Mouse (Mus musculus) megakaryocyte progenitor cell, adult 5-6 weeks (primary cell): ENCODE measurements around the gene Hnrnpa1. TPM values are rescaled to one million over a fixed set of nuclear protein-coding genes. Genes with fewer than 3 reads are reported as not detected.

ENCODE experiments used
- ATAC-seq: replicated peaks from 2 replicates; pipeline ENCODE4 v1.8.0; 2016; ENCODE audit warnings: mild to moderate bottlenecking, moderate TSS enrichment, inconsistent platforms; ENCODE audit not compliant: poor library complexity
- total RNA-seq, 2 experiments: library from RNA; stranded (forward) in 1 of 2; stranded (reverse) in 1 of 2; fragments of 157-497, 149-512 nt in 1 of 2; fragments of 200-1000 nt in 1 of 2; gene quantifications; 2 replicates each; pipeline versions ENCODE4 v1.2.3 to v1.2.4; 2015 to 2017

Hnrnpa1 gene
- total RNA-seq (2015) (700 and 701 TPM in 2 replicates), total RNA-seq (2017) (1,324 and 1,596 TPM in 2 replicates)

DNA sequence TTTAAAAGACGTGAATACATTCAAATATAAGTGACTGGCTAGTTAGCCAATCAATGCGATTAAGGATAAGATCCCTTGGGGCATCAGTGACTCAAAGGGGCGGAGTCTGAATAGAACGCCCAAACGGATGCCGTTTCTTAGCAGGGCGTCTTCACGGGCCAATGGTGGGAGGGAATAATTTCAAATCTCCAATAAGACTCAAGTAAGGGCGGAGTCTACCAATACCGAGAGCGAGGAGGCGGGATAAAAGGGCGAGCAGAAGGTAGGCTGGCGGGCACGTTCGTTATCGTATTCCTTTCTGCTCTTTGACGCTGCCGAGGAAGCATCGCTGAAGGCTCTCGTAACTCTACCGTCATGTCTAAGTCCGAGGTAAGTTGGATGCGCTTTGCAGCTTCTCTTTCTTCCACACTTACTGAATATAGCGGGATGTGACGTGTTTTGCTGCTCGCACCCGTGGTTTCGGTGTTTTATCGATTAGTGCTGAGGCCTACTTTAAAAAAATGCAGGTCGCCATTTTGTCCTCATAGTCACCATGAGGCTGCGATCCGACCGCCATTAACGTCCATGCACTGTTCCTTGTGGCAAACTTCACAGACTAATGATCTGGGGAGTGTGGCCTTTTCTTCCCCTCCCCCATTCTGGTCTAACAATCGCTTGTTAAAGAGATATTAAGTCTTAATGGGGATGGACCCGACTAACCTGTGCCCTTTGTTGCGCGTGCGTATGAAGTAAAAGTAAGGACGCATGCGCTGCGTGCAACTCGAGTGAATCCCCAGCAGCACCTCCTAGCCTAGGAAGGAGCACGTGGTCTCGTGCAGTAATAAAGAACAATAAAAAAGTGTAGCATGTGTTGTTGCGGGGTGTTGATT lies at the start of gene Hnrnpa1:
Gene Hnrnpa1, plus strand, starts transcription at position 273 of the 869 bp plus-strand sequence.
- peak; percentile 74 for ATAC-seq

DNA sequence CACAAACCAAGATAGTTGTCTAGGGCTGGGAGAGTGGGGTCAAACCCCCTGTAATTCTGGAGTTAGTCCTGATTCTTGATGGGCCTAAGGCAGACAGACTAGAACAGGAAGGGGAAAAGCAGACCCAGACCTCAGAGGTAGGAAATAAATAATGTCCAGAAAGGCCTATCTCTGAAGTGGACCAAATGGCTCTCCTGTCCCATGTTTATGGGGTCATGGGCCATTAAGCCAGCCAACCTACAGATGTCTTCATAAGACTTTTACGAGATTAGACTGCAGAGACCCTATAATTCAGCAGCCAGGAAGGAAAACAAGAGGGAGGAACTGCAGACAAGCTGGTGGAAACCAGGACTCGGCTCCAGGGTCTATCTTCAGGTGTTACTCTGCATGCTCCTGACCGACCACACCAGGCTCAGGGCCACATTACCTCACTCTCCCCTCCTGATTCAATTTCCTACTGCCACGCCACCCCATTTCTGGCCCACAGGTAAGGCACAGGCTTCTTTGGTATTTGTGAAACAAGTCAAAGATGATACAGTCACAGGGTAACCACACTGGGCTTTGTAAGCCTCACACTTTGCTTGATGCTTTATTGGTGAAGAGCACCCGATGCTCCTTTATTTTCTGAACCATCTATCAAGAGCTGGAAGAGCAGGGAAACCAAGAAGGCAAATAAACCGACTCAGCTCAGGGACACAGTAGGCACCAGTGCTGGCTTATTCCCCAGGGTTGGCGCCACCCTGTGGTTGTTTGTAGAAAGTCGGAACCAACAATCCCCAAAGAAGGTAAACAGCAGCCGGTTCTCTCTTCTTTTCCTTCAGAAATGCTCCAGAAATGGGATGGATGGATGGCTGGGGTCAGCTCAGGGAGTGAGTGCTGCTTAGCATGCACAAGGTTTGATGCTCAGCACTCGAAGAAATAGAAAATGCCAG lies 49.4 kb upstream of the Hnrnpa1 start:
- peak; percentile 78 for ATAC-seq

- no peak for ATAC-seq
Measured at GRCm38 (mm10) chr15:103193606-103194005, 46.6 kb upstream of the Hnrnpa1 start.

GRCm38 (mm10) chr15:103196835-103197234 lies 43.4 kb upstream of the Hnrnpa1 start:
- ATAC-seq: no peak

GRCm38 (mm10) chr15:103197785-103198184 lies 42.4 kb upstream of the Hnrnpa1 start:
- ATAC-seq: no peak

DNA sequence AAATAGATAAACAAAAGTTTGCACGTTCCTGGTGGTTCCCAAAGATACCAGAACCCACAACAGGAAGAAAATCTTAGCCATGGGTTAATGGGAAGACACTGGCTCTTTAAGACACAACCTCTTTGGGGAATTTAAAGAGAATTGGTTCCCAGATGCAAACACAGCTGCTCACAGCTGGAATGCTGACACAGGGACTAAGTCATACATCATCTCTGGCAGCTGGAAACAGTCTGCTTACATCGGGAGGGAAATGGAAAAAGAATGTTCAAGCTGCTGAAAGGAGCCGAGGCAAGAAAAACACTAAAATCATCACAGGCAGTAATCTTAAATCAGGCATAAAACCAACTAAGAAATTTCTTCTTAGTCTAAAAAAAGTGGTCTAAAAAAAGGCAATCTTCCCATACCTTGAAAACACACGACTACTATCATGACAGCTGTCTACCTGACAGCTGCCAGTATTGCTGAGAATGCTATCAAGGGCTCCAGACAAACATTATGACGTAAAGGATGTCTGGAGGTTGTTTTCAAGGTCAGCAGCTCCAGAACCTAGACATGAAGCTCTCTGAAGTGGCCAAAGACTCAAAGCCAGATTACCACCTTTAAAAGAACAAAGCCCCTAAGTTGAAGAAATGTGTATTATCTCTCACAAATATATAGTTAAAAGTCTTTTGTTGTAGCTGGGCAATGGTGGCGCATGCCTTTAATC lies 38.0 kb upstream of the Hnrnpa1 start:
- ATAC-seq: no peak

GRCm38 (mm10) chr15:103205156-103205555 lies 35.1 kb upstream of the Hnrnpa1 start:
- ATAC-seq: no peak

- no peak for ATAC-seq
Measured at GRCm38 (mm10) chr15:103214149-103214548, 26.1 kb upstream of the Hnrnpa1 start.

DNA sequence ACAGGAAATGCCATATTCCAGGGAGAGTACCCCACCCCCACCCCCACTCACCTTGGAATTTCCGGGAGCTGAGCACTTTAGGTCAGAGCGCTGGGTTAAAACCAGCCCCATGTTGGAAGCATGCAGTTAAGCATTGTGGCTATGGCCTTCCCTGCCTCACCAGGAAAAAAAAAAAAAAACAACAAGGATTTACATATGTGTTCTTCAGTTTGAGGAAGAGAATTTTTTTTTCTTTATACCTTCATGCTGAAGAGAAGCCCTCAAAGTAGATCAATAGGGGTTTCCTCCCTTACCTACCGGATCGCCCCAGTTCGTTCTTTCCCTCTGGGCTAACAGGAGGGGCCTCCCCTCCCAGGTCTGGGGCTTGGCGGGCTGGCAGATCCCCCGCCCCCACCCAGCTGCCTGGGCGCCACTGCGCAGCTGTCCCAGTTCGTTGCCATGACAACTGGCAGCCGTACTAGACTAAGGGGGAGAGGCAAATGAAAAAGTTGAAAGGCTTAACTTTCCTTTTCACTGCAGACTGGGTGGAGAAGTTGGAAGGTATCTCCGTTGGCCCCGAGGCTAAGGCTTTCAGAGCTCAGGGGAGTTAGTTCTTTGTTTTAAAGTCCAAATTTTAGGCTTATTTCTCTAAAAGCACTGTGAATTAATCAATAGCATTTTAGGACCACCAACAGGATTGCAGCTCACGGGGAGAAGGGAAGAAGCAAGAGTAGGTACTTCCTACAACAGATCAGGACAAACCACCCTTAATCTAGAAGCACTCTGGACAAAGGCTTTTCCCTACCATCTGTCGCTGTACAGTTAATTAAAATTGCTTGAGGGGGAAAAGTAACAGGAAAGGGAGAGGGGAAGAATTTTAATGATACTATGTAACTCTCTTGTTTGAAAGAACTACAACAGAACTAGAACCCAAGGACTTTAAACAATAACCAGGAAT lies 25.0 kb upstream of the Hnrnpa1 start:
- peak; percentile 96 for ATAC-seq

DNA sequence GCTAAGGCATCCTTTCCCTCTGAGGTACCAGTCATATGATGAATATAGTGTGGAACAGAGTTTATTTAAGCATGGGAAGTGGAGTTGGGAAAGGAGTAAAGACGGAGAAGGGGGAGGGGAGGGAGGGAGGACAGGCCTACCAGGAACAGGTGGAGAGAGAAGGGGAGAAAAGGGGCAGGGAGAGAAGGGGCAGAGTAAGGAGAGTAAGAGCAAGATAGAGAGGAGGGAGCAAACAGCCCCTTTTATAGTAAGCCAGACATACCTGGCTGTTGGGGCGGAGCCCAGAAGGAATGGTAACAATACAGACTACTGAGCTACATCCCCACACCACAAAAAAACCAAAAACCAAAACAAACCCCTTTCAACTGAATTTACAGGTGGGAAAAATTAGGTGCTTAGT lies 24.2 kb upstream of the Hnrnpa1 start:
- ATAC-seq: no peak

- peak; percentile 23; the same call in 1 of the 2 replicates for ATAC-seq
Measured at GRCm38 (mm10) chr15:103220785-103221184, 19.4 kb upstream of the Hnrnpa1 start.

GRCm38 (mm10) chr15:103221386-103221785 lies 18.8 kb upstream of the Hnrnpa1 start:
- ATAC-seq: no peak

DNA sequence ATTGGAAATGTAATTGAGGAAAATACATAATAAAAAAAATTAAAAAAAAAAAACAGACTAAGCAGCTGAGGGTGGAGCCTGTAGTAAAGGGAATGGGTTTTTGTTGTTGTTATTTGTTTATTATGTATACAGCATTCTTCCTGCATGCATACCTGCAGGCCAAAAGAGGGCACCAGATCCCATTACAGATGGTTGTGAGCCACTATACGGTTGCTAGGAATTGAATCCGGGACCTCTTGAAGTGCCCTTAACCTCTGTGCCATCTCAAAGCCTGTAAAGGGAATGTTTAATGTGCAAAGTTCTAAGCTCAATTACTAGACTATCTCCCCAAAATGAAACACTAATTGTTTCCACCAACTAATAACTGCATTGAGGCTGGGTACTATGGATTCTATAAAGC lies 16.1 kb upstream of the Hnrnpa1 start:
- ATAC-seq: no peak

DNA sequence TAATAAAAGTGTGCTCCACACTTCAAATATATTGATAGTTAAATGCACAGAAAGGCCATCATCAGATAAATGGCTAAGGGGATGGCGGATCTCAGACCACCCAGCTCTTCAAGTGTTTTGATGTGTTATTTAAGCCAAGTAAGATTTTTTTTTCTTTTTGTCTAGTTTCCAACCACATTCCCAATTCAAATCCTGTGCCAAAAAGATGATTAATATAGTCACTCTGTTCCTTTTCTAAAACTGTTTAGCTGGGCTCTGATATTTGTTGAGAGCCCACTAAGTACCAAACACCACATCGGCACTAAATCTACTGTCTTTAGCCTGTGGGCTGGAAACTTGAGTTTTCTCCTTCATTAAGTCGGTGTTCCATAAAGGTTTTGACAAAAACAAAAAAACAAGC lies 13.2 kb upstream of the Hnrnpa1 start:
- no peak for ATAC-seq

GRCm38 (mm10) chr15:103227572-103227971 lies 12.7 kb upstream of the Hnrnpa1 start:
- ATAC-seq: no peak

DNA sequence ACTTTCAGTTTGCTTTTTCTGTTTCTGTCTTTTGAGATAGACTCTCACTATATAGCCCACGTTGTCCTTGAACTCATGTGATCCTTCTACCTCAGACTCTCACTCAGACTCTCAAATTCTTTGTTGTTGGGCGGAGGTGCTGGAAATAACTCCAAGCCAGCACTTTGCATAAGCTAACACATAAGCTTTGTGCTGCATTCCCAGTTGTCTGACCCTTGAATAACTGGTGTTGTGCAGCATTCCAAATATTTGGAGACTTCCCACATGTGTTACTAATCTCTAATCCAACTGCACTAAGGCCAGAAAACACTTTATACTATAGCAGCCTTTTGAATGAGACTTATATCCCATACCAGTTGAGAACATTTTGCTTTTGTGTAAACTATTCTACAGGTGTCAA lies 11.3 kb upstream of the Hnrnpa1 start:
- ATAC-seq: no peak

DNA sequence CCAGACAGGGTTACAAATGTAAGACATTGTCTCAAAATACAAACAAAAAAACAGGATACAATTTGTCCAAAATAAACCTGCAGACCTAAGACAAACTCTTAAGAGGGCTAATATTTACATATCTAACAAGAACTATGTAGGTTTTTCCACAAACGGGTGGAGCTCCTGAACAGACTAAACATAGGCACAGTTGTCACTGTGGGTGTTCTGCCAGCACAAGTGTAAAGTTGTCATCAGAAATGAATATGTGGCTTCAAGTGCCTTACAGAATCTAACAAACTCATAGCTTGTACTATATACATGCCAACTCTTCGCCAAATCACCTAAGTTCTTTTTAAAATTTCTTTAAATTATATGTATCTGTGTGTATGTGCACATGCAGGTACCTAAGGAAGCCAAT lies 7.1 kb upstream of the Hnrnpa1 start:
- no peak for ATAC-seq

GRCm38 (mm10) chr15:103237295-103237694 lies 2.9 kb upstream of the Hnrnpa1 start:
- ATAC-seq: no peak

DNA sequence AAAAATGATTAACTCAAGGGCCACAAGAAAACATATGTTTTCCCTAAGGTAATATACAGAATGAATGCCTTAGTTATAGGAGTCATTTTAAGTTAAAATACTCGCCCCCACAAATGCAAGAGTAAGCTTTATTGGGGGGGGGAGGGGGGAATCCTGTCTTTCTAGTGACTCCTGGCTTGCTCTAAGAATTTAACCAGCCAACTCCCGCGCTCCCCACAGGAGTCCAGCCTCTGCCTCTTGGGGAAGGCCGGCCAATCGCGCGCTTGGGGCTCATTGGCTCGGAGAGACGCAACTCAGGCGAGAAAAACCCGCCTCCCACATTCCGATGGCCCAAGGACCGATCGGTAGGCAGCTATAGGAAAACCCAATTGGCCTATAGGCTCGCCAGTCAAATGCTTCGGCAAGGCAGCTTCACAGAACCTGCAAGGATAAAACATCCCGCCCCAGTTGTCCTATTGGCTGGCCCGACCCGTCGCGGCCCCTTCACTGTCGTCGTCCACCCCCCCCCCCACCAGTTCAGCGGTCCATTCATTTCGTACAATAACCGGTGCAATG lies 1.0 kb upstream of the Hnrnpa1 start:
- ATAC-seq: peak; percentile 66
